Mouse (Mus musculus) CD8-positive naive resting alpha-beta T cell, adult 57 days (primary cell): ENCODE measurements around the gene Tanc1. TPM values are rescaled to one million over a fixed set of nuclear protein-coding genes. Genes with fewer than 3 reads are reported as not detected.

Source experiments
- total RNA-seq: library from RNA; stranded (reverse); gene quantifications from one replicate; pipeline ENCODE4 v1.2.4, GENCODE M21; 2023

The Tanc1 gene
- total RNA-seq: 45.1 TPM

DNA sequence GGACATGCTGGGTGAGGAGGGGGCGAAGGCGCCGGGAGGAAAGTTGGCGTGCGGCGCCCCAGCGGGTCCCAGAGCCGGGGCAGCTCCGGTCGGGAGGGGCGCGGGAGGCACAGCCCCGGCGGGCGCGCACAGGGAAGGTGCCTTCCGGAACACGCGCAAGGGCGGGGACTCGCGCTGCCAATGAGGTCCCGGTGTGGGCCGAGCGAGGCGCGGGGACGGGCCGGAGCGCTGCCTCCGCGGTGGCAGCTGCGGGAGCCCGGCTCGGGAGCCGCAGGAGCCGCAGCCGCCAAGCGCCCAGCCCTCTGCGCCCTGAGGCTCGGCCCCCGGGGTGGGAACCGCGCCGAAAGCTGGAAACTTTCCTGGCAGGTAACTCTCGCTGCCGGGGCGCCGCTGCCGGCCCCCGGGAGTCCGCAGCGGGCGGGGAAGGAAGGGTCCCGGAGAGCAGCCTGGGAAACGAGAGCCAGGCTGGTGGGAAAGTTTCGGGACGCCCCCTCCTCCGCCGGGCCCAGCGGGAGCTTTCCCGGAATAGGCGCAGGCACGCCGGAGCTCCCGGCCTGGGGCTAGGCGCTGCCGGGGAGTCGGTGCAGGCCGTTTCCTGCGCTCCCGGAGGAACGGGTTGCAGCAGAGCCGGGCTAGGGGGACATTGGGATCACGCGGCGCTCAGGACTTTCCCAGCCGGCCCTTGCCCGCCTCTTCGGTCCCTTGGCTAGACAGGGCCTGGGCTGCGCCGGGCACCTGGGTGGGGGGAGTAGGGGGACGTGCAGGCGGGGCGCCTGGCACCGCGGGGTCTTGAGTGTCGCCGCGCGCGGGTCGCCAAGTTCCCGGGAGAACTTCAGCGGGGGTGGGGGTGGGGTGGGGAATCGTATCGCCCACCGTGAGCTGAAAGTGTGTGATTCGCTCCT, at the start of gene Tanc1:
TSS of gene Tanc1 (plus strand) at position 212 of the 902 bp plus-strand sequence.

DNA sequence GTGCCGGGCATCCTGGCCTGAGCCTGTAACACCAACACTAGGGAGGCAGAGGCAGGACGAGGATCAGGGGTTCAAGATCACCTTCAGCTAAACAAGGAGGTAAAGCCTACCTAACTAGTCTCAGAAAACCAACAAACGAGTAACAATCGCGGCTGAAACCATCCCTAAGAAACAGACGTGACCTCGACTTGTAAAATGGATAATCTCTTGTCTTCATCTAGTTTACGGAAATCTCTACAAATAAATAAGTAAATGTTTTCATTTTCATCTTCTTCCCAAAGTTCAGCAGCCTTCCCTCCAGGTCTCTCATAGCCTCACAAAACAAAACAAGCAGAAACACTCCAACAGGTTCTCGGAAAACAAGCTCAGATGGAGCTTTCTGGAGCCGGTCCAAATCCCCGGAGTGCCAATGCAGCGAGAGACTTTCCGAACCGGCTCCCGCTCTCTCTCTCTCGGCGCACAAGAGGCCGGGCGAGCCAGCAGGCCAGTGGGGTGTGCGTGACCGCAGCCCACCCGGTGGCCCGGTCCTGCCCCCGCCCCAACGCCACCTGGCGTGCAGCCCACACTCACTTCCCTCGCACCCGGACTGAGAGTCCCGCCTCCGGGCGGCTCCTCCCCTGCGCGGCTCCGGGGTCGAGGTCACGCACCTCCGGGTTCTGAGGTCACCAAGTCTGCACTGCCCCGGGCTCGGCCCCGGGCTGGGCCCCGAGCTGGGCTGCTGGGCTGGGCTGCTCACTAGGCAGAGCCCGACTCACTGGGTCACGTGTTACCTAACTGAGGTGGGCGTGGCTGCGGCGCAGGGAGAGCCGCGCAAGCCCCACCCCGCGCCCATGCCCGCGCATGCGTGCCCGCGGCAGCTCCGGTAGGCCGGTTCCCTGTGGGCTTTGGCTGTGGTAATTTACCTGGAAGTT, 270.2 kb downstream of the Tanc1 start, which contains the start of gene Wdsub1:
TSS of gene Wdsub1 (minus strand) at position 761 of the 911 bp plus-strand sequence.

Other genes starting within 250 kb of the Tanc1 start
- gene Dapl1, start 127.4 kb upstream of the Tanc1 start, total RNA-seq: 240 TPM